Mouse (Mus musculus): ENCODE measurements around the gene Rere. TPM values are rescaled to one million over a fixed set of nuclear protein-coding genes. Genes with fewer than 3 reads are reported as not detected.

The Rere gene
- total and polyA plus RNA-seq, 3 experiments = 3.1 to 36.5 (median 8.7) TPM

GRCm38 (mm10) chr4:150362858-150363257 lies 81.4 kb downstream of the Rere start:
- no peak for DNase-seq (ENCODE audit: extremely low read depth)
- no peak overlapping the region for H3K9ac ChIP-seq (ENCODE audit: insufficient read depth, low read depth)
- H3K79me2 ChIP-seq (replicated peaks; ENCODE audit: control insufficient read depth, extremely low read depth, insufficient read depth, poor library complexity, severe bottlenecking) = peaks cover 8% of the 10 kb centered on the region; the same call in 1 of the 2 replicates
- dilution Hi-C loops (cut with MboI; ENCODE audit: extremely low pct_ligation_motif_present, extremely low pct_unique_long_range_greater_than_20kb, low sequenced_read_pairs) (no loop called here), in situ Hi-C loops (cut with MboI; ENCODE audit: low pct_ligation_motif_present, low pct_unique_long_range_greater_than_20kb, low sequenced_read_pairs) (no loop called here)
- peaks cover 2 to 27% of the 10 kb centered on the region in 2 experiments; a peak in 2 of 4 replicates for H3K4me1 ChIP-seq (ENCODE audit: control insufficient read depth in 1 of 2, insufficient read depth in 2 of 2)
- H3K4me3 ChIP-seq (replicated peaks in 1 of 3; ENCODE audit: low read depth in 2 of 3, low read length in 2 of 3, poor library complexity in 1 of 3) = no peak overlapping the region
- H3K27me3 ChIP-seq (replicated peaks) = no peaks in the 10 kb centered on the region
- no peak overlapping the region for H3K4me2 ChIP-seq (ENCODE audit: insufficient read depth, low read depth, poor library complexity, severe bottlenecking)
- H3K36me3 ChIP-seq (replicated peaks in 1 of 2; ENCODE audit: control insufficient read depth in 1 of 2, insufficient read depth in 1 of 2, low read length in 1 of 2) = peaks cover 0 to 7% of the 10 kb centered on the region in 2 experiments
- TF ChIP-seq PAX5 (IDR thresholded peaks at IDR 0.05; ENCODE audit: low read length) (no peak), MAZ (IDR thresholded peaks at IDR 0.05; ENCODE audit: low read depth, low read length) (no peak), BHLHE40 (IDR thresholded peaks at IDR 0.05; ENCODE audit: low read depth, low read length) (no peak), MYC (IDR thresholded peaks at IDR 0.05; ENCODE audit: low read depth, low read length) (no peak), JUND (conservative IDR thresholded peaks at IDR 0.05; ENCODE audit: low read depth, low read length) (no peak), KAT2A (IDR thresholded peaks at IDR 0.05; ENCODE audit: insufficient replicate concordance, low read length) (no peak), ZC3H11A (IDR thresholded peaks at IDR 0.05; ENCODE audit: low read depth, low read length) (no peak), RAD21 (IDR thresholded peaks at IDR 0.05; ENCODE audit: low read depth, low read length) (no peak), USF1 (IDR thresholded peaks at IDR 0.05; ENCODE audit: low read depth, low read length) (no peak), ELF1 (IDR thresholded peaks at IDR 0.05; ENCODE audit: low read depth, low read length) (no peak), TBP (conservative IDR thresholded peaks at IDR 0.05; ENCODE audit: low read depth, low read length) (no peak), GABPA (IDR thresholded peaks at IDR 0.05; ENCODE audit: insufficient replicate concordance, low read depth, low read length) (no peak), CHD1 (IDR thresholded peaks at IDR 0.05; ENCODE audit: low read depth, low read length) (no peak), IRF4 (IDR thresholded peaks at IDR 0.05; ENCODE audit: low read depth, low read length) (no peak), ZKSCAN1 (IDR thresholded peaks at IDR 0.05; ENCODE audit: borderline replicate concordance, low read depth, low read length) (no peak)
- H3K9me3 ChIP-seq (replicated peaks; ENCODE audit: low read length) = no peaks in the 10 kb centered on the region
- no peak overlapping the region for H3K27ac ChIP-seq (ENCODE audit: insufficient read depth, low read depth)

- DNase-seq (ENCODE audit: extremely low read depth) = no peak
- Histone ChIP-seq H3K27ac (ENCODE audit: insufficient read depth, low read depth) (no peak overlapping the region), H3K27me3 (replicated peaks) (no peaks in the 10 kb centered on the region), H3K79me2 (replicated peaks; ENCODE audit: control insufficient read depth, extremely low read depth, insufficient read depth, poor library complexity, severe bottlenecking) (peaks cover 11% of the 10 kb centered on the region), H3K9ac (ENCODE audit: insufficient read depth, low read depth) (no peak overlapping the region), H3K9me3 (replicated peaks; ENCODE audit: low read length) (no peaks in the 10 kb centered on the region), H3K4me3 (replicated peaks in 1 of 3; ENCODE audit: low read depth in 2 of 3, low read length in 2 of 3, poor library complexity in 1 of 3) (no peak overlapping the region), H3K4me2 (ENCODE audit: insufficient read depth, low read depth, poor library complexity, severe bottlenecking) (no peak overlapping the region), H3K36me3 (replicated peaks in 1 of 2; ENCODE audit: control insufficient read depth in 1 of 2, insufficient read depth in 1 of 2, low read length in 1 of 2) (peaks cover 0 to 6% of the 10 kb centered on the region in 2 experiments), H3K4me1 (ENCODE audit: control insufficient read depth in 1 of 2, insufficient read depth in 2 of 2) (peaks cover 4 to 41% of the 10 kb centered on the region in 2 experiments; a peak in 2 of 4 replicates)
- dilution Hi-C loops (cut with MboI; ENCODE audit: extremely low pct_ligation_motif_present, extremely low pct_unique_long_range_greater_than_20kb, low sequenced_read_pairs) (no loop called here), in situ Hi-C loops (cut with MboI; ENCODE audit: low pct_ligation_motif_present, low pct_unique_long_range_greater_than_20kb, low sequenced_read_pairs) (no loop called here)
- no peak for TF ChIP-seq TCF12 (IDR thresholded peaks at IDR 0.05; ENCODE audit: low read depth, low read length)
- TF ChIP-seq IRF4 (IDR thresholded peaks at IDR 0.05; ENCODE audit: low read depth, low read length) = no peak
- no peak for TF ChIP-seq MYC (IDR thresholded peaks at IDR 0.05; ENCODE audit: low read depth, low read length)
- TF ChIP-seq SMC3 (IDR thresholded peaks at IDR 0.05; ENCODE audit: low read depth, low read length) = no peak
- TF ChIP-seq USF1 (IDR thresholded peaks at IDR 0.05; ENCODE audit: low read depth, low read length) = no peak
- no peak for TF ChIP-seq ETS1 (conservative IDR thresholded peaks at IDR 0.05; ENCODE audit: low read depth, low read length)
- TF ChIP-seq CHD1 (IDR thresholded peaks at IDR 0.05; ENCODE audit: low read depth, low read length) = no peak
- no peak for TF ChIP-seq PAX5 (IDR thresholded peaks at IDR 0.05; ENCODE audit: low read length)
- TF ChIP-seq POLR2A (IDR thresholded peaks at IDR 0.05; ENCODE audit: low read depth, low read length) = no peak
- TF ChIP-seq ZC3H11A (IDR thresholded peaks at IDR 0.05; ENCODE audit: low read depth, low read length) = no peak
- TF ChIP-seq TBP (conservative IDR thresholded peaks at IDR 0.05; ENCODE audit: low read depth, low read length) = no peak
- TF ChIP-seq CTCF (conservative IDR thresholded peaks at IDR 0.05 in 1 of 2, IDR thresholded peaks at IDR 0.05 in 1 of 2; ENCODE audit: low read depth in 2 of 2, low read length in 2 of 2) = no peak
- TF ChIP-seq MXI1 (IDR thresholded peaks at IDR 0.05; ENCODE audit: low read depth, low read length) = no peak
- no peak for TF ChIP-seq SIN3A (IDR thresholded peaks at IDR 0.05; ENCODE audit: low read length)
- no peak for TF ChIP-seq MEF2A (IDR thresholded peaks at IDR 0.05; ENCODE audit: borderline replicate concordance, low read depth, low read length)
- TF ChIP-seq MAZ (IDR thresholded peaks at IDR 0.05; ENCODE audit: low read depth, low read length) = no peak
- TF ChIP-seq BHLHE40 (IDR thresholded peaks at IDR 0.05; ENCODE audit: low read depth, low read length) = no peak
- TF ChIP-seq E2F4 (IDR thresholded peaks at IDR 0.05; ENCODE audit: insufficient replicate concordance, low read depth, low read length) = no peak
- TF ChIP-seq RCOR1 (conservative IDR thresholded peaks at IDR 0.05; ENCODE audit: low read depth, low read length) = no peak
- no peak for TF ChIP-seq JUND (conservative IDR thresholded peaks at IDR 0.05; ENCODE audit: low read depth, low read length)
These were observed 83.3 kb downstream of the Rere start for GRCm38 (mm10) chr4:150364786-150365185.

Data from CH12.LX (cell line).